7 mouse cellular contexts compared by ENCODE assay signal in genomic region chr8:119436933-119437332, GRCm38 (mm10). TPM values are rescaled to one million over a fixed set of nuclear protein-coding genes. Genes with fewer than 3 reads are reported as not detected.
DNase-seq lines count a peak whose midpoint lies in the region; ATAC-seq and TF ChIP-seq lines count a peak whose summit lies in the region.

No protein-coding gene starts in this region.

- H3K9ac ChIP-seq in intestine, postnatal 0 days (ENCODE audit: low read depth, low read length) = peak overlapping the region; percentile 56
- H3K9ac ChIP-seq in stomach, embryonic 15.5 days = no peak overlapping the region
- H3K9ac ChIP-seq in forebrain, embryonic 13.5 days = no peak overlapping the region

- peak overlapping the region; percentile 63 for H3K4me2 ChIP-seq in intestine, postnatal 0 days (replicated peaks; ENCODE audit: low read depth)
- H3K4me2 ChIP-seq in stomach, embryonic 15.5 days = peak overlapping the region; percentile 51
- H3K4me2 ChIP-seq in forebrain, embryonic 13.5 days = no peak overlapping the region

- peak; percentile 54 for ATAC-seq in intestine, postnatal 0 days
- ATAC-seq in stomach, embryonic 15.5 days (ENCODE audit: insufficient read depth, low FRiP score, low read depth) = peak; percentile 66
- ATAC-seq in forebrain, embryonic 13.5 days = no peak

- H3K9me3 ChIP-seq in intestine, postnatal 0 days (ENCODE audit: control insufficient read depth) = no peaks in the 10 kb centered on the region
- no peaks in the 10 kb centered on the region for H3K9me3 ChIP-seq in stomach, embryonic 15.5 days
- no peaks in the 10 kb centered on the region for H3K9me3 ChIP-seq in forebrain, embryonic 13.5 days (replicated peaks)

- H3K4me1 ChIP-seq in intestine, postnatal 0 days (replicated peaks; ENCODE audit: control insufficient read depth, insufficient read depth, low read length) = peaks cover 25% of the 10 kb centered on the region
- H3K4me1 ChIP-seq in lung, adult 2 months (ENCODE audit: control insufficient read depth, insufficient read depth, low read length) = peaks cover 11% of the 10 kb centered on the region
- peaks cover 36% of the 10 kb centered on the region for H3K4me1 ChIP-seq in stomach, embryonic 15.5 days
- peaks cover 12% of the 10 kb centered on the region; the same call in 1 of the 2 replicates for H3K4me1 ChIP-seq in forebrain, embryonic 13.5 days

- H3K36me3 ChIP-seq in intestine, postnatal 0 days (ENCODE audit: control insufficient read depth, insufficient read depth) = peaks cover 4% of the 10 kb centered on the region; the same call in 1 of the 2 replicates
- no peaks in the 10 kb centered on the region for H3K36me3 ChIP-seq in stomach, embryonic 15.5 days
- H3K36me3 ChIP-seq in forebrain, embryonic 13.5 days (ENCODE audit: poor library complexity, severe bottlenecking) = no peaks in the 10 kb centered on the region

- no peaks in the 10 kb centered on the region for H3K27me3 ChIP-seq in intestine, postnatal 0 days (replicated peaks; ENCODE audit: control insufficient read depth, insufficient read depth, low read length)
- no peaks in the 10 kb centered on the region for H3K27me3 ChIP-seq in stomach, embryonic 15.5 days (replicated peaks)
- H3K27me3 ChIP-seq in forebrain, embryonic 13.5 days = 0 out of 2 replicates have a peak, but pooled peaks cover 4% of the 10 kb centered on the region

- peak; percentile 99 for TF ChIP-seq POLR2A in lung, adult 2 months (IDR thresholded peaks at IDR 0.05; ENCODE audit: borderline replicate concordance, extremely low read depth, low read depth, low read length)

- H3K27ac ChIP-seq in intestine, postnatal 0 days (ENCODE audit: low read depth, low read length) = peak overlapping the region; percentile 86
- H3K27ac ChIP-seq in stomach, embryonic 15.5 days = peak overlapping the region; percentile 61; the same call in 1 of the 2 replicates
- no peak overlapping the region for H3K27ac ChIP-seq in forebrain, embryonic 13.5 days

- H3K4me3 ChIP-seq in intestine, postnatal 0 days (ENCODE audit: low read depth, low read length) = peak overlapping the region; percentile 44
- peak overlapping the region; percentile 68 for H3K4me3 ChIP-seq in lung, adult 2 months (replicated peaks; ENCODE audit: extremely low read depth, low read depth, low read length)
- H3K4me3 ChIP-seq in stomach, embryonic 15.5 days (replicated peaks) = peak overlapping the region; percentile 34
- H3K4me3 ChIP-seq in forebrain, embryonic 13.5 days = no peak overlapping the region

- intact Hi-C loops in gastrocnemius, postnatal 14 days (cut with DNase I; ENCODE audit: low total_unique reads) = no loop called here
- intact Hi-C loops in left cerebral cortex, postnatal 4 days (cut with DNase I) = loop anchor here (10.0 kb wide), 1 partner anchor 338 kb away; the partner anchor contains the start of gene Tldc1

- DNase-seq in adrenal gland, adult 2 months = peak; percentile 98
- DNase-seq in gastrocnemius, postnatal 14 days = peak; percentile 87
- DNase-seq in lung, adult 2 months = peak; percentile 86
- no peak for DNase-seq in left cerebral cortex, postnatal 4 days

- no peak for TF ChIP-seq CTCF in intestine, postnatal 0 days (IDR thresholded peaks at IDR 0.05; ENCODE audit: low read depth)
- no peak for TF ChIP-seq CTCF in lung, adult 2 months (IDR thresholded peaks at IDR 0.05; ENCODE audit: insufficient read depth, low read length)

- WGBS in intestine, postnatal 0 days = 11% methylated on average over 9 of the region's 9 CpGs
- 9% methylated on average over 9 of the region's 9 CpGs for WGBS in lung, adult 2 months
- 14% methylated on average over 9 of the region's 9 CpGs for WGBS in stomach, embryonic 15.5 days
- WGBS in forebrain, embryonic 13.5 days = 19% methylated on average over 9 of the region's 9 CpGs

RNA-seq across cellular contexts. Expression of gene Osgin1, which starts 3.0 kb away (rescaled TPM):
- total RNA-seq in adrenal gland, adult 2 months (2021) = 100 to 1,000 TPM; 123 to 166 TPM
- polyA plus RNA-seq in adrenal gland, adult 2 months (2012; rRNA removed) = 266 and 274 TPM in 2 replicates
- total RNA-seq in gastrocnemius, postnatal 14 days (2021) = 1 to 10 TPM; 3.9 to 5.1 TPM
- 17.7 and 19.6 TPM in 2 replicates for polyA plus RNA-seq in intestine, postnatal 0 days (2015; fragmentation: Nextera tagmentation; extraction: Ambion mirVana)
- polyA plus RNA-seq in lung, adult 2 months (2012; rRNA removed) = 48.8 and 57.9 TPM in 2 replicates
- 7.5 and 8.0 TPM in 2 replicates for polyA plus RNA-seq in stomach, embryonic 15.5 days (2015; fragmentation: Nextera tagmentation; extraction: Ambion mirVana)
- 0.14 and 0.37 TPM in 2 replicates for polyA plus RNA-seq in forebrain, embryonic 13.5 days (2015; fragmentation: Nextera tagmentation; extraction: Ambion mirVana)
- under 1 TPM in 1 of 2 experiments, not detected in 1; 0.30 TPM for total RNA-seq in left cerebral cortex, postnatal 4 days (2021)

RNA-seq across cellular contexts. Expression of gene Necab2, which starts 9.6 kb away (rescaled TPM):
- 1 to 10 TPM; 6.5 to 8.2 TPM for total RNA-seq in adrenal gland, adult 2 months (2021)
- 6.8 and 8.4 TPM in 2 replicates for polyA plus RNA-seq in adrenal gland, adult 2 months (2012; rRNA removed)
- total RNA-seq in gastrocnemius, postnatal 14 days (2021) = under 1 TPM; 0.33 to 0.59 TPM
- 1.0 and 1.3 TPM in 2 replicates for polyA plus RNA-seq in intestine, postnatal 0 days (2015; fragmentation: Nextera tagmentation; extraction: Ambion mirVana)
- 0.63 and 1.0 TPM in 2 replicates for polyA plus RNA-seq in lung, adult 2 months (2012; rRNA removed)
- 1.3 and 1.9 TPM in 2 replicates for polyA plus RNA-seq in stomach, embryonic 15.5 days (2015; fragmentation: Nextera tagmentation; extraction: Ambion mirVana)
- polyA plus RNA-seq in forebrain, embryonic 13.5 days (2015; fragmentation: Nextera tagmentation; extraction: Ambion mirVana) = 13.3 and 15.3 TPM in 2 replicates
- 10 to 100 TPM; 35.9 to 48.5 TPM for total RNA-seq in left cerebral cortex, postnatal 4 days (2021)

RNA-seq across cellular contexts. Expression of gene Mlycd, which starts 42.3 kb away (rescaled TPM):
- 10 to 100 TPM; 41.8 to 69.4 TPM for total RNA-seq in adrenal gland, adult 2 months (2021)
- 110 and 118 TPM in 2 replicates for polyA plus RNA-seq in adrenal gland, adult 2 months (2012; rRNA removed)
- total RNA-seq in gastrocnemius, postnatal 14 days (2021) = 10 to 100 TPM; 67.6 to 94.0 TPM
- polyA plus RNA-seq in intestine, postnatal 0 days (2015; fragmentation: Nextera tagmentation; extraction: Ambion mirVana) = 29.0 and 29.4 TPM in 2 replicates
- 26.9 and 32.0 TPM in 2 replicates for polyA plus RNA-seq in lung, adult 2 months (2012; rRNA removed)
- polyA plus RNA-seq in stomach, embryonic 15.5 days (2015; fragmentation: Nextera tagmentation; extraction: Ambion mirVana) = 18.0 and 21.4 TPM in 2 replicates
- polyA plus RNA-seq in forebrain, embryonic 13.5 days (2015; fragmentation: Nextera tagmentation; extraction: Ambion mirVana) = 11.0 and 11.1 TPM in 2 replicates
- total RNA-seq in left cerebral cortex, postnatal 4 days (2021) = 10 to 100 TPM; 19.3 to 21.5 TPM
